Mouse (Mus musculus) ES-E14 (cell line): ENCODE measurements around the gene Dach1.

ENCODE experiments used
- CHD2 ChIP-seq: IDR thresholded peaks from 2 replicates; pipeline ENCODE4 v1.6.1; 2014; ENCODE audit warnings: mild to moderate bottlenecking, low read depth, low read length, inconsistent platforms
- ZC3H11A ChIP-seq: IDR thresholded peaks from 2 replicates; pipeline ENCODE4 v1.6.1; 2012; ENCODE audit warnings: low read depth, mild to moderate bottlenecking, inconsistent platforms, low read length, borderline replicate concordance
- ZNF384 ChIP-seq: IDR thresholded peaks from 2 replicates; pipeline ENCODE4 v1.6.1; 2012; ENCODE audit warnings: low read depth, low read length, inconsistent platforms

DNA sequence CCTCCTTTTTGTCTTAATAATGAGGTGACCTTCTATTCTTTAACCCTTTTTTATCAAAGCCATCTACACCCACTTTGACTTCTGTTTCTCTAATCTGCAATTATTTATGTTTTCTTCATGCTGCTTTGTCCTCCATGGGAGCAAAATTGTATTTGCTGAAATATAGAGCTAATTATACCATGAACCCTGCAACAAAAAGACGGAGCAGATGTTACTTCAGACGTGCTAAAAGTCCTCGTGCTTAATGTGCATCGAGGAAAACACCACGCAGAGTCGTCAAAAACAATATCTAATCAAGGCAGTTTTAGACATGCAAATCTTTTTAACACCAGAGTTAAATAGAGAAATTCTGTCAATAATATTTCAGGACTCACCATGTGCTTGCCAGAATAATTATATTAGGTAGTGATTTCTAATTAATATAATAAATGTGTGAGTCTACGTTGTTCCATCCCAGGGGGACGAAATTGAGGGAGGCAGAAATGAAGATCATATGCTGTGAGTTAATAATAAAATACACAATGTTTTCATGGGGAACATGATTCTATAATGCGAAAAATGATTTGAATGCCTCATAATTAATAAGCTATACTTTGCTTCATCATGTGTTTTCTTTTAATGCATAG is 224.8 kb downstream of the Dach1 start:
- no peak for TF ChIP-seq ZNF384
- no peak for TF ChIP-seq CHD2
- TF ChIP-seq ZC3H11A = no peak
